Mouse (Mus musculus) cortical plate, adult 2 months (tissue): ENCODE results near the gene Clk1.

Experiments
- CTCF ChIP-seq: fragments of 200-500 bp; IDR thresholded peaks from 2 replicates; pipeline ENCODE4 v1.5.1; 2011; ENCODE audit warnings: mild to moderate bottlenecking, control low read depth, low read length; ENCODE audit not compliant: insufficient read depth; ENCODE audit errors: extremely low read depth
- POLR2A ChIP-seq: fragments of 200-500 bp; IDR thresholded peaks from 2 replicates; pipeline ENCODE4 v1.6.1; 2011; ENCODE audit warnings: mild to moderate bottlenecking, low read length, control low read depth; ENCODE audit not compliant: insufficient read depth; ENCODE audit errors: extremely low read depth

- TF ChIP-seq POLR2A = no peak
- TF ChIP-seq CTCF = no peak
Observed at GRCm38 (mm10) chr1:58396179-58396578, 27.7 kb downstream of the Clk1 start.
